Mouse (Mus musculus): ENCODE measurements around the gene Fam110c. TPM values are rescaled to one million over a fixed set of nuclear protein-coding genes. Genes with fewer than 3 reads are reported as not detected.
"Not testable (repeated sequence)": the region's sequence is repeated elsewhere in the genome, so short reads cannot be mapped to it uniquely, and the experiment has no call there.

The Fam110c gene
- 1 to 10 TPM in 2 of 4 experiments, under 1 TPM in 2; 0.56 to 1.2 (median 0.86) TPM for total RNA-seq (2022)

- no peak for DNase-seq
Measured at GRCm38 (mm10) chr12:31073412-31074354, at the start of gene Fam110c. Gene Fam110c (plus strand): TSS chr12:31073861.

GRCm38 (mm10) chr12:31026423-31026822, 47.2 kb upstream of the Fam110c start:
- DNase-seq: no peak

- DNase-seq: no peak
Measured at GRCm38 (mm10) chr12:31052066-31052465, 21.6 kb upstream of the Fam110c start.

- no peak for DNase-seq
Measured at GRCm38 (mm10) chr12:31056291-31056864, 17.3 kb upstream of the Fam110c start.

- no peak for DNase-seq
Measured at GRCm38 (mm10) chr12:31059393-31059853, 14.2 kb upstream of the Fam110c start.

- no peak for DNase-seq
Measured at GRCm38 (mm10) chr12:31060245-31060644, 13.4 kb upstream of the Fam110c start.

GRCm38 (mm10) chr12:31071222-31071621, 2.4 kb upstream of the Fam110c start:
- no peak for DNase-seq

- not testable (repeated sequence) for DNase-seq
Measured at GRCm38 (mm10) chr12:31074355-31074786, 710 bp downstream of the Fam110c start.

GRCm38 (mm10) chr12:31074839-31075538, 1.3 kb downstream of the Fam110c start:
- DNase-seq: no peak

GRCm38 (mm10) chr12:31077020-31077419, 3.4 kb downstream of the Fam110c start:
- DNase-seq: no peak

GRCm38 (mm10) chr12:31078030-31078429, 4.4 kb downstream of the Fam110c start:
- DNase-seq: no peak

GRCm38 (mm10) chr12:31080352-31080751, 6.7 kb downstream of the Fam110c start:
- DNase-seq: no peak

- DNase-seq: no peak
Measured at GRCm38 (mm10) chr12:31080890-31081554, 7.4 kb downstream of the Fam110c start.

- no peak for DNase-seq
Measured at GRCm38 (mm10) chr12:31083007-31083406, 9.3 kb downstream of the Fam110c start.

GRCm38 (mm10) chr12:31083407-31083806, 9.7 kb downstream of the Fam110c start:
- DNase-seq: no peak

- DNase-seq: no peak
Measured at GRCm38 (mm10) chr12:31087060-31087459, 13.4 kb downstream of the Fam110c start.

GRCm38 (mm10) chr12:31090401-31090800, 16.7 kb downstream of the Fam110c start:
- peak; percentile 29 for DNase-seq

GRCm38 (mm10) chr12:31090882-31091640, 17.4 kb downstream of the Fam110c start:
- peak; percentile 58 for DNase-seq

GRCm38 (mm10) chr12:31092481-31092880, 18.8 kb downstream of the Fam110c start:
- DNase-seq: no peak

GRCm38 (mm10) chr12:31097185-31097584, 23.5 kb downstream of the Fam110c start:
- DNase-seq: no peak

- DNase-seq: no peak
Measured at GRCm38 (mm10) chr12:31101190-31101589, 27.5 kb downstream of the Fam110c start.
